Mouse (Mus musculus) ES-Bruce4 (cell line): ENCODE data around the gene Cracr2b. TPM values are rescaled to one million over a fixed set of nuclear protein-coding genes. Genes with fewer than 3 reads are reported as not detected.

ENCODE experiments used
- H3K27ac ChIP-seq: 2 replicates; pipeline ENCODE4 v1.5.1; 2012; ENCODE audit warnings: low read length, inconsistent platforms; ENCODE audit not compliant: insufficient read depth
- H3K27me3 ChIP-seq: 2 replicates; pipeline ENCODE4 v1.6.1; 2012; ENCODE audit warnings: mild to moderate bottlenecking, low read length, inconsistent platforms; ENCODE audit not compliant: control insufficient read depth, poor library complexity, insufficient read depth, severe bottlenecking
- H3K36me3 ChIP-seq: 2 replicates; pipeline ENCODE4 v1.6.1; 2012; ENCODE audit warnings: inconsistent platforms, mild to moderate bottlenecking, low read length, moderate library complexity; ENCODE audit not compliant: control insufficient read depth, poor library complexity, insufficient read depth, severe bottlenecking
- H3K4me1 ChIP-seq: one replicate; pipeline ENCODE4 v1.8.1; 2011; ENCODE audit warnings: low read length; ENCODE audit not compliant: control insufficient read depth, insufficient read depth
- H3K4me3 ChIP-seq: 2 replicates; pipeline ENCODE4 v1.5.1; 2011; ENCODE audit warnings: low read depth, mild to moderate bottlenecking, low read length
- H3K9ac ChIP-seq: 2 replicates; pipeline ENCODE4 v1.6.1; 2012; ENCODE audit warnings: low read depth, mild to moderate bottlenecking, inconsistent platforms; ENCODE audit not compliant: poor library complexity, severe bottlenecking
- H3K9me3 ChIP-seq: replicated peaks from 2 replicates; pipeline ENCODE4 v1.6.1; 2012; ENCODE audit warnings: mild to moderate bottlenecking, low read length, inconsistent platforms; ENCODE audit not compliant: control insufficient read depth, poor library complexity, insufficient read depth, severe bottlenecking
- CTCF ChIP-seq: IDR thresholded peaks from one replicate; pipeline ENCODE4 v1.8.1; 2011; ENCODE audit warnings: low read depth, low read length
- EP300 ChIP-seq: IDR thresholded peaks from 2 replicates; pipeline ENCODE4 v1.6.1; 2011; ENCODE audit warnings: low read depth, low read length; ENCODE audit not compliant: insufficient read depth
- POLR2A ChIP-seq: IDR thresholded peaks from one replicate; pipeline ENCODE4 v1.8.1; 2011; ENCODE audit warnings: low read length; ENCODE audit not compliant: insufficient read depth
- polyA plus RNA-seq: library from polyadenylated mRNA; stranded (reverse); fragments of >200 nt; gene quantifications from 2 replicates; pipeline ENCODE4 v1.2.4, GENCODE M21; 2011; ENCODE audit warnings: low read depth; ENCODE audit not compliant: missing spikeins, insufficient read depth, insufficient read length

Gene Cracr2b
- polyA plus RNA-seq, 1 experiment: 13.5 TPM

GRCm38 (mm10) chr7:141456739-141457138 is 4.2 kb upstream of the Cracr2b start:
- no peaks in the 10 kb centered on the region for H3K4me1 ChIP-seq
- H3K27me3 ChIP-seq: no peaks in the 10 kb centered on the region
- no peaks in the 10 kb centered on the region for H3K9me3 ChIP-seq
- no peak overlapping the region for H3K27ac ChIP-seq
- peaks cover 3% of the 10 kb centered on the region; the same call in 1 of the 2 replicates for H3K36me3 ChIP-seq
- H3K9ac ChIP-seq: no peak overlapping the region
- TF ChIP-seq EP300 (no peak), POLR2A (no peak), CTCF (no peak)
- no peak overlapping the region for H3K4me3 ChIP-seq

DNA sequence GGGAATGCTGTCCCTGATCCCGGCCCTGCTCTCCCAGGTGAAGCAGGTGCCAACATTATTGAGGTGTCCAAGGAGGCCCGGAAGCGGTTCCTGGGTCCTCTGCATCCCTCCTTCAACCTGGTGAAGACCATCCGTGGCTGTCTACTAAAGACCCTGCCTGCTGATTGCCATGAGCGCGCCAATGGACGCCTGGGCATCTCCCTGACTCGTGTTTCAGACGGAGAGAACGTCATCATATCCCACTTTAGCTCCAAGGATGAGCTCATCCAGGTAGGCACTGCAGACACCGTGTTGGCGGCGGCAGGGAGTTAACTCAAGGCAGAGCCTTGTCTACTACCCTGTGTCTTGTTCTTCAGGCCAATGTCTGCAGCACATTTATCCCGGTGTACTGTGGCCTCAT is 3.7 kb upstream of the Cracr2b start:
- TF ChIP-seq POLR2A: no peak
- no peak for TF ChIP-seq EP300
- no peak for TF ChIP-seq CTCF
- Histone ChIP-seq H3K4me1 (no peaks in the 10 kb centered on the region), H3K9me3 (no peaks in the 10 kb centered on the region), H3K27me3 (no peaks in the 10 kb centered on the region), H3K36me3 (no peaks in the 10 kb centered on the region), H3K27ac (no peak overlapping the region), H3K9ac (no peak overlapping the region), H3K4me3 (no peak overlapping the region)

DNA sequence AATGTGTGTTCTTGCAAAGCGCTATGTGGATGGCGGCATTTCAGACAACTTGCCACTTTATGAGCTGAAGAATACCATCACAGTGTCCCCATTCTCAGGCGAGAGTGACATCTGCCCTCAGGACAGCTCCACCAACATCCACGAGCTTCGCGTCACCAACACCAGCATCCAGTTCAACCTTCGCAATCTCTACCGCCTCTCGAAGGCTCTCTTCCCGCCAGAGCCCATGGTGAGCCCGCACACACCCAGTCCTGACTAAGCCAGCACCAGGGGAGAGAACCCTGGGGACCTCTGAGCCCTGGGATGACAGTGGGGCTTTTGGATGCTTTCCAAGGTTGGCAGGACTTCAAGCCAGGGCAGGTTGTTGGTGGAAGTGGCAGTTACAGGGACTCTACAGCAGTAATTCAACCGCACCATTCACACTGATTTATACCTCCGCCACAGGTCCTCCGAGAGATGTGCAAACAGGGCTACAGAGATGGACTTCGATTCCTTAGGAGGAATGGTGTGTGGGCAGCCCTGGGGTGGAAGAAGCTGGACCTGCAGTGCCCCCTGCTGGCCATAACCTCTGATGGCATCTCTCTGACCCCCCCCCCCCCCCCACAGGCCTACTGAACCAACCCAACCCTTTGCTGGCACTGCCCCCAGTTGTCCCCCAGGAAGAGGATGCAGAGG is 2.8 kb upstream of the Cracr2b start:
- no peaks in the 10 kb centered on the region for H3K27me3 ChIP-seq

GRCm38 (mm10) chr7:141458661-141459060 is 2.2 kb upstream of the Cracr2b start:
- H3K9ac ChIP-seq: no peak overlapping the region
- H3K27ac ChIP-seq: no peak overlapping the region
- H3K4me1 ChIP-seq: no peaks in the 10 kb centered on the region
- no peaks in the 10 kb centered on the region for H3K36me3 ChIP-seq
- no peaks in the 10 kb centered on the region for H3K9me3 ChIP-seq
- no peak overlapping the region for H3K4me3 ChIP-seq
- no peak for TF ChIP-seq POLR2A
- no peak for TF ChIP-seq EP300
- no peak for TF ChIP-seq CTCF
- H3K27me3 ChIP-seq: no peaks in the 10 kb centered on the region

More for the DNA sequence above, 2.8 kb upstream of the Cracr2b start:
- no peak overlapping the region for H3K4me3 ChIP-seq
- TF ChIP-seq CTCF (peak; percentile 70), EP300 (no peak), POLR2A (no peak)
- H3K4me1 ChIP-seq: no peaks in the 10 kb centered on the region
- no peaks in the 10 kb centered on the region for H3K36me3 ChIP-seq
- no peaks in the 10 kb centered on the region for H3K9me3 ChIP-seq
- no peak overlapping the region for H3K9ac ChIP-seq
- no peak overlapping the region for H3K27ac ChIP-seq

GRCm38 (mm10) chr7:141459301-141459711 is 1.6 kb upstream of the Cracr2b start:
- Histone ChIP-seq H3K27ac (no peak overlapping the region), H3K27me3 (no peaks in the 10 kb centered on the region), H3K4me1 (no peaks in the 10 kb centered on the region), H3K4me3 (peak overlapping the region; percentile 9), H3K9me3 (no peaks in the 10 kb centered on the region), H3K36me3 (no peaks in the 10 kb centered on the region), H3K9ac (no peak overlapping the region)
- no peak for TF ChIP-seq CTCF
- TF ChIP-seq EP300: no peak
- no peak for TF ChIP-seq POLR2A

DNA sequence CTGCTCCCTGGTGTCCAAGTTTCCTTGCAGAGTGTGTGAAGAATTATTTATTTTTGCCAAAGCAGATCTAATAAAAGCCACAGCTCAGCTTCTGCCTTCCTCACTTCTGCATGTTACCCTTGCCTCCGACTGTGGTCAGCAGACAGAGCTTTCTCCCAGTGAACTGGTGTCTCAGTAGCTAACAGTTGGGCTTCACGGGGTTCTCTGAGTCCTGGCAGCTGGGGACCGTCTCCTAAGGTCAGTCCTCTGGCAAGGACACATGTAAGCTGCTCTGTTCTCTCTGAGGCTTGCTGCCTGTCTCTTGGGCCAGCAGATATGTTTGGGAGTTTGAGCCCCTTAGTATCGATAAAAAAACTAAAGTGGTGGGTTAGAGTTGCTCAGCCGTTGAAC is 898 bp upstream of the Cracr2b start:
- no peaks in the 10 kb centered on the region for H3K9me3 ChIP-seq
- no peak overlapping the region for H3K4me3 ChIP-seq
- TF ChIP-seq CTCF (no peak), POLR2A (no peak), EP300 (no peak)
- no peak overlapping the region for H3K9ac ChIP-seq
- no peaks in the 10 kb centered on the region for H3K36me3 ChIP-seq
- no peaks in the 10 kb centered on the region for H3K27me3 ChIP-seq
- H3K27ac ChIP-seq: no peak overlapping the region
- no peaks in the 10 kb centered on the region for H3K4me1 ChIP-seq
